8 mouse cellular contexts compared by ENCODE assay signal in genomic region chr10:95941768-95942425, GRCm38 (mm10). TPM values are rescaled to one million over a fixed set of nuclear protein-coding genes. Genes with fewer than 3 reads are reported as not detected.
DNase-seq lines count a peak whose midpoint lies in the region; ATAC-seq and TF ChIP-seq lines count a peak whose summit lies in the region.

No protein-coding gene starts in this region.

- peak overlapping the region; percentile 81 for H3K4me2 ChIP-seq in heart, embryonic 11.5 days
- H3K4me2 ChIP-seq in hindbrain, embryonic 12.5 days (replicated peaks) = peak overlapping the region; percentile 86
- peak overlapping the region; percentile 87 for H3K4me2 ChIP-seq in midbrain, embryonic 14.5 days (ENCODE audit: low read length)

- TF ChIP-seq POLR2A in brain, embryonic 14.5 days (IDR thresholded peaks at IDR 0.05; ENCODE audit: borderline replicate concordance, extremely low read depth, insufficient read depth, insufficient read length, poor library complexity, severe bottlenecking) = no peak

- 50% methylated on average over 6 of the region's 6 CpGs for WGBS in heart, embryonic 11.5 days (ENCODE audit: insufficient replicate concordance)
- 54% methylated on average over 6 of the region's 6 CpGs for WGBS in hindbrain, embryonic 12.5 days
- WGBS in midbrain, embryonic 14.5 days = 58% methylated on average over 6 of the region's 6 CpGs

- no peaks in the 10 kb centered on the region for H3K36me3 ChIP-seq in heart, embryonic 11.5 days (ENCODE audit: control insufficient read depth, insufficient read depth, low read length)
- no peaks in the 10 kb centered on the region for H3K36me3 ChIP-seq in hindbrain, embryonic 12.5 days
- no peaks in the 10 kb centered on the region for H3K36me3 ChIP-seq in midbrain, embryonic 14.5 days (ENCODE audit: control insufficient read depth, insufficient read depth, low read length)

- H3K4me3 ChIP-seq in heart, embryonic 11.5 days (ENCODE audit: low read depth, low read length) = peak overlapping the region; percentile 71
- peak overlapping the region; percentile 83 for H3K4me3 ChIP-seq in hindbrain, embryonic 12.5 days
- H3K4me3 ChIP-seq in midbrain, embryonic 14.5 days (replicated peaks; ENCODE audit: low read depth, low read length) = peak overlapping the region; percentile 77

- TF ChIP-seq CTCF in brain, embryonic 14.5 days (IDR thresholded peaks at IDR 0.05; ENCODE audit: borderline replicate concordance, extremely low read depth, insufficient read depth, insufficient read length) = no peak

- no peak for DNase-seq in heart, adult 9 months (ENCODE audit: low spot score in 2 of 2)
- DNase-seq in brain, embryonic 14.5 days (ENCODE audit: low read depth) = peak; percentile 15
- no peak for DNase-seq in midbrain, embryonic 14.5 days
- DNase-seq in right cerebral cortex, postnatal 36 days (ENCODE audit: low spot score in 2 of 2) = no peak
- no peak for DNase-seq in c-Kit-positive CD71-positive TER-119-positive erythroid progenitor cells, embryonic 14.5 days (ENCODE audit: low spot score)

- H3K9ac ChIP-seq in heart, embryonic 11.5 days (ENCODE audit: low read depth, low read length) = 0 out of 2 replicates have a peak overlapping the region, but pooled peaks have one; percentile 23
- H3K9ac ChIP-seq in hindbrain, embryonic 12.5 days = no peak overlapping the region
- H3K9ac ChIP-seq in midbrain, embryonic 14.5 days (replicated peaks; ENCODE audit: low read length) = peak overlapping the region; percentile 80; the same call in 1 of the 2 replicates

- peaks cover 14% of the 10 kb centered on the region for H3K4me1 ChIP-seq in heart, embryonic 11.5 days (ENCODE audit: control insufficient read depth, insufficient read depth, low read length)
- H3K4me1 ChIP-seq in hindbrain, embryonic 12.5 days = peaks cover 17% of the 10 kb centered on the region
- peaks cover 18% of the 10 kb centered on the region for H3K4me1 ChIP-seq in midbrain, embryonic 14.5 days (ENCODE audit: control insufficient read depth, insufficient read depth, low read length)

- H3K27ac ChIP-seq in heart, embryonic 11.5 days (ENCODE audit: low read depth, low read length) = no peak overlapping the region
- no peak overlapping the region for H3K27ac ChIP-seq in hindbrain, embryonic 12.5 days
- H3K27ac ChIP-seq in midbrain, embryonic 14.5 days (replicated peaks; ENCODE audit: low read depth, low read length) = no peak overlapping the region

- no peaks in the 10 kb centered on the region for H3K27me3 ChIP-seq in heart, embryonic 11.5 days (ENCODE audit: control insufficient read depth, insufficient read depth, low read length)
- no peaks in the 10 kb centered on the region for H3K27me3 ChIP-seq in hindbrain, embryonic 12.5 days
- no peaks in the 10 kb centered on the region for H3K27me3 ChIP-seq in midbrain, embryonic 14.5 days (ENCODE audit: control insufficient read depth, insufficient read depth, low read length)

- H3K9me3 ChIP-seq in heart, embryonic 11.5 days (replicated peaks; ENCODE audit: control insufficient read depth, low read length) = no peaks in the 10 kb centered on the region
- 0 out of 2 replicates have a peak, but pooled peaks cover 2% of the 10 kb centered on the region for H3K9me3 ChIP-seq in hindbrain, embryonic 12.5 days (replicated peaks)
- H3K9me3 ChIP-seq in midbrain, embryonic 14.5 days (ENCODE audit: control insufficient read depth, low read length) = no peaks in the 10 kb centered on the region

- no peak for ATAC-seq in heart, embryonic 11.5 days (replicated peaks; ENCODE audit: insufficient number of reproducible peaks, low FRiP score, low TSS enrichment)
- ATAC-seq in hindbrain, embryonic 12.5 days (ENCODE audit: low FRiP score) = no peak
- ATAC-seq in midbrain, embryonic 14.5 days (ENCODE audit: low FRiP score, low TSS enrichment) = no peak
- ATAC-seq in cerebellum, adult (ENCODE audit: insufficient number of reproducible peaks, low FRiP score, low TSS enrichment) = no peak

RNA-seq across cellular contexts. Expression of gene Eea1, which starts 1.4 kb away (rescaled TPM):
- 16.6 and 21.5 TPM in 2 replicates for polyA plus RNA-seq in heart, embryonic 11.5 days (2014; fragmentation: Nextera tagmentation; extraction: Ambion mirVana)
- polyA plus RNA-seq in brain, embryonic 14.5 days (2012; rRNA removed) = 8.7 and 12.5 TPM in 2 replicates
- polyA plus RNA-seq in hindbrain, embryonic 12.5 days (2016; fragmentation: Nextera tagmentation; extraction: Ambion mirVana) = 18.7 and 20.3 TPM in 2 replicates
- 23.2 and 26.3 TPM in 2 replicates for polyA plus RNA-seq in midbrain, embryonic 14.5 days (2014; fragmentation: Nextera tagmentation; extraction: Ambion mirVana)
